Mouse (Mus musculus) neutrophil, adult 5-6 weeks (primary cell): ENCODE results near the gene Ppp2r2d. TPM values are rescaled to one million over a fixed set of nuclear protein-coding genes. Genes with fewer than 3 reads are reported as not detected.

Experiments used
- ATAC-seq: fragments of 151-379, 151-347 bp; 2 replicates; pipeline ENCODE4 v1.8.0; 2017; ENCODE audit warnings: mild to moderate bottlenecking, moderate TSS enrichment; ENCODE audit not compliant: insufficient number of reproducible peaks, poor library complexity, low FRiP score, severe bottlenecking; ENCODE audit errors: extremely low read depth
- total RNA-seq: library from RNA; stranded (forward); fragments of 200-1000 nt; gene quantifications from 2 replicates; pipeline ENCODE4 v1.2.3, GENCODE M21; 2017

Gene Ppp2r2d
- total RNA-seq, 1 experiment from 2014 or later, result 58.1 TPM

DNA sequence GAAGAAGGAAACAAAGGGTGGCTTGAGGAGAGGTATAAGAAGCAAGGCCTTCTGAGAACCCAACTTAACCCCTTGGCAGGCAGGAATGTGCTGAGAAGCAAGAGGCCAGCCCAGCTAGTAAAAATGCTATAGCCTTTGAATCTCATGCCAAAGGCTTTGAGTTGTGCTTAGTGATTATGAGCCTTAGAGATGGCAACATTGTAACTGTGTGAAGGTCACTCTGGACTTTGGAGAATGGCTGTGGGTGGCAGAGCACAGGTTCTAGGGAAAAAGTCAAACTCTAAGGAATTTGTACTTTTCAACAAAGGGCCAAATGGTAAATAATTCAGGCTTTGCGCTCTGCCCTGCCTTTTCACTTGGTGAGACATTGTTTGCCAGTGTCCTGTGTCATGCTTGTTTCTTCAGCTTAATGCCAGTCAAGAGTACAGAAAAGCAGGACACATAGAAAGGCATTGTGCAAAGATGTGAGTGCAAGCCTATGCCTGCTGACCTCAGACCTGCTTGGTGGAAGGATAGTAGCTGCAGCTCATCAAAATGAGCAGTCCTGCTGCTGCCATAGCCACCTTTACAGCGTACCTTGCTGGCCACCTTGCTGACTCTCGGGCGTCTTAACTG is 7.6 kb downstream of the Ppp2r2d start:
- ATAC-seq, result no peak

- ATAC-seq, result no peak
These were observed 8.3 kb downstream of the Ppp2r2d start for GRCm38 (mm10) chr7:138854201-138854600.

GRCm38 (mm10) chr7:138856670-138857069 is 10.8 kb downstream of the Ppp2r2d start:
- no peak for ATAC-seq

DNA sequence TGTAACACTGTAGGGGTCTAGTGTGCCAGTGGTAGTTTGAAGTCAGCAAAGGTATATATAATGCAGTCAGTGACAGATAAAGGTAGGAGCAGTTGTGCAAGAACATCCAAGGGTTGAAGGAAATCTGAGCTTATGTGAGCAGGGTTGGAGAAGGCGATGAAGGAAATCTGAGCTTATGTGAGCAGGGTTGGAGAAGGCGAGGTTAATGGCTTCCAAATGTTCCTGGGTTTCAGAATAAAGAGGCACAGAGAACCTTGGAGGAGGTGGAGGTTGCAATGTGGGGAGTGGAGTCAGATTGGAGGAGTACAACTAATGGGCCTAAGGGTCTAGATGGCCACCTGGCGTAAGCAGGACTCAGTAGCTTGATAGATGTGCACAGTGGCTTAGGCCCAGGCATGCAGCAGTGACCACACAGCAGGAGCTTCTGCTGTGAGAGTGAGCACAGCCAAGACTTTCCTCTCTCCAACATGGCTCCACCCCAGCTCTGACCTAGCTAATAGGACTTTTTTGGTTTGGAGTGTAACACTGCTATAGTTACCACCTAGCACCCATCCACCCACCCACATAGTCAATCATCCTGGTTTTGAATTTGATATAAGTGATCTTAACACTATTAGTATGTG is 18.2 kb downstream of the Ppp2r2d start:
- no peak for ATAC-seq

DNA sequence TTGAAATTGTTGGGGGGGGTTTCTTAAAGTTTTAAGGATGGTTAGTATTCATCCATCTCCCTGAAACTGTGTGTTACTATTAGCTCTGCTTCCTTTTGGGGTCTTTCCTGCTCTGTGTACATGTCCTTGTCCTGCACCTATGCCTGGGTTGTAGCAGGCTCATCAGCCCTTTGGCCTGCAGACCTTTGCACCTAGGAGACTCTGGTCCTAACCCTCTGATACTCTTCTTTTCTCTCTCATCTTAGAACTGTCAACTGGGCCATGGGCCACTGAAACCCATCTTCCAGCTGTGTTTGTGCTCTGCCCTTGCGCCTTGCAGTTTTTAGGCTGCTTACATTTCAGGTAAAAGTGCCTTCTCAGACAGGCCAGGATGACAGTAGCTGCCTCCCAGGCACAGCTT is 18.9 kb downstream of the Ppp2r2d start:
- ATAC-seq, result no peak

- no peak for ATAC-seq
These were observed 21.4 kb downstream of the Ppp2r2d start for GRCm38 (mm10) chr7:138867286-138867685.

DNA sequence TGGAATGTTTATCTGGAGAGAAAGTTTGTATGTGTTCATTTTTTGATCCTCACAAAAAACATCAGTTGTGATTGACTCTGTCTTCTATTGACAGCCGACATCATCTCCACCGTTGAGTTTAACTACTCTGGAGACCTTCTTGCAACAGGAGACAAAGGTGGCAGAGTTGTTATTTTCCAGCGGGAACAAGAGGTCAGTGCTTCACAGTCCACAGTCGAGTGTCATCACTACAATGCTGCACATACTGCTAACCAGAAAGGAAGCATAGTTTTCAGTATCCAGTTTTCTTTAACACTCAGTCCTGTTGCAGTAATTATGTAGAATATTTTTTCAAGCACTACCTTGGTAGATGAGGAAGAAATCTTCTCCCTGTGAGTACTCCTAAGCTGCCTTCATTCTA is 22.4 kb downstream of the Ppp2r2d start:
- no peak for ATAC-seq

GRCm38 (mm10) chr7:138872956-138873355 is 27.1 kb downstream of the Ppp2r2d start:
- no peak for ATAC-seq

DNA sequence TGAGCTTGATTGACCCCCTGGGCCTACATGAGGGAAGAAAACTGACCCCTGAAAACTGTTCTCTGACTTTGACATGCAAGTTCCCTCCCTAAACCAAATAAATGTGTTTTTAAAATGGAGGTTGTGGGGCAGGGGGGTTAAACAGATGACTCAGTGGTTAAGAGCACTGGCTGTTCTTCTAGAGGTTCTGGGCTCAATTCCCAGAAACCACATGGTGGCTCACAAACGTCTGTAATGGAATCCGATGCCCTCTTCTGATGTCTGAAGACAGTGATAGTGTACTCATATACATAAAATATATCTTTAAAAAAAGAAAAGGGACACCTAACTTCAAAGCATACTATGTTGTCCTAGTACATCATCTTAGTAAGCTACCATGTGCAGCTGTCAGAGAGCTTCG is 29.2 kb downstream of the Ppp2r2d start:
- ATAC-seq, result no peak

DNA sequence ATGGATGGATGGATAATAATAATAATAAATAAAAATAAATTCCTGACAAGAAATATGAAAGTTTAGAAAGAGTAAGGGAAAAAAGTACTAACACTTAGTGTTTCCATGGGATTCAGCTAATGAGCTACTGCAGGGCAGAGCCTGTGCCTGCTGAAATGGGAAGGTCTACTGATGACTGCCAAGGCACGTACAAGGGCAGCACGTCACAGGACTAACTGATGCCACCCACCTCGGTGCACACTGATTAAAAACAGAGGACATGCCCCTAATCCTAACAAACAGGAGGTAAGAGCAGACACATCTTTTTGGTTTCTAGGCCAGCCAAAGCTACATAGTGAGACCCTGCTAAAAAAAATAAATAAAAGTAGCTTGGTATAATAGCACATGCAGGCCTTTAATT is 37.8 kb downstream of the Ppp2r2d start:
- ATAC-seq, result no peak

- ATAC-seq, result no peak
These were observed 39.7 kb downstream of the Ppp2r2d start for GRCm38 (mm10) chr7:138885365-138886289.

DNA sequence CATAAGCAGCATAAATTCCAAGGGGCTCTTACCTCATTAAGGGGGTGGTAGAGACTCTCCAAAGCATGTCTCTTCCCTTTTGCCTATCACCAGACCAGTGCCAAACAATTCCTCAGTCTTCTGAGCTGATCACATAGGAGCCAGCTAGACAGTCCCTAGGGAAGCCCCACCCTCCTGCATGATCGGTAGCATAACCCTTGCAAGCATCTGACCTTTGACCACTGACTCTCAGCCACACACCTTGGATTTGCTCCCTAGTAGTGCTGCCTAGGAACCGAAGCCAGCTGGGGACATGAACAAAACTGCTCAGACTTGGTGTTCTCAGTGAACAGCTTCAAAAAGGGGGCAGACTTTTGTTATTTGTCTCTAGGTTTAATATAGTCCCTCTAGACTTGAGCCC is 52.2 kb downstream of the Ppp2r2d start:
- ATAC-seq, result no peak

DNA sequence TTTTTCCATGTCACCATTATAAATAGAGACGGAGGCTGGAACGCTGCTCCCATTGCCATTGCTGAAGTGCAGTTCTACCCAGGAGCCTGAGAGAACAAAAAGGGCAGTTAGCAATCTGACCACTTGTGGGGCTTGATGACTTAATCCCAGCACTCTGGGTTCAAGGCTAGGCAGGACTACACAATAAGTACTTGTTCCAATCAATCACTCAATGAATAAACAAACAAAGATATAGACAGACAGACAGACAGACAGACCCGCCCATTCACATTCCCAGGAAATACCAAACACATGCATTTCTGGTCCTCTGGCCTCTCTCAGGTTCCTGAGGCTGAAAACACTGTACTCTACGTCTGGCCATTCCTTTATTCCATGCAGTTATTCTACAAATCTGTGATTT is 52.9 kb downstream of the Ppp2r2d start:
- ATAC-seq, result no peak

- ATAC-seq, result no peak
These were observed 58.1 kb downstream of the Ppp2r2d start for GRCm38 (mm10) chr7:138903886-138904435.

- no peak for ATAC-seq
These were observed 60.6 kb downstream of the Ppp2r2d start for GRCm38 (mm10) chr7:138906441-138906840.

GRCm38 (mm10) chr7:138907043-138907442 is 61.2 kb downstream of the Ppp2r2d start:
- no peak for ATAC-seq

DNA sequence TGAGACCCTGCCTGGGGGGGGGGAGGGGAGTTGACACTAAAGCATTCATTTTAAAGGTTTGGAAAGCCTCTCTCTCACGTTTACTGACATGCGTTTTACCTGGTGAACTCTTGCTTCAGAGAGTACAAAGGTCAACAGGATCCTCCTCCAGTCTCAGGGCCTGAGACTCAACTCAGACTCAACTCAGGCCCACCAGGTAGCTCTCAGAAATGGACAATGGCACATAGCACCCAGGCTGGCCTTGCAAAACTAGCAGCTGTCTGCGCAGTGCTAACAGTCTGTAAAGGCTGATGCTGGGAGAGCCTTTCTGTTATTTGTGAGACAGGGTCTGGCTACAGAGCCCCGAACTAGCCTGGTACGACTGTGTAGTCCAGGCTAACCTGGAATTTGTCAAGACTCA is 62.1 kb downstream of the Ppp2r2d start:
- no peak for ATAC-seq

GRCm38 (mm10) chr7:138908768-138909276 is 62.9 kb downstream of the Ppp2r2d start:
- no peak for ATAC-seq
